In genomic region chr11:36246152-36246551, GRCm38 (mm10) we compare ENCODE assay signal across 20 mouse cellular contexts.
DNase-seq lines count a peak whose midpoint lies in the region; ATAC-seq and TF ChIP-seq lines count a peak whose summit lies in the region.
"Had no signal": no experiment of that assay in that cellular context is flagged by ENCODE, and none has a peak within 500 bp of the region (broad histone marks: within the 10 kb centered on the region; RNA-seq: fewer than 3 reads in every experiment).

No protein-coding gene starts in this region.

- H3K27ac ChIP-seq in intestine, postnatal 0 days (ENCODE audit: low read depth, low read length): no peak overlapping the region
- H3K27ac ChIP-seq in intestine, embryonic 16.5 days (ENCODE audit: low read length): no peak overlapping the region
- H3K27ac ChIP-seq in layer of hippocampus, adult 2 months: no peak overlapping the region
- H3K27ac ChIP-seq: intestine, embryonic 15.5 days; lung, embryonic 15.5 days; neural tube, embryonic 12.5 days had no signal

- DNase-seq in layer of hippocampus, adult 2 months (ENCODE audit: low spot score in 2 of 2): no peak
- DNase-seq in layer of hippocampus, postnatal 10 days (ENCODE audit: low spot score in 2 of 2): no peak
- peak; percentile 9 for DNase-seq in Muller cell, postnatal 12 days (ENCODE audit: inconsistent ontology term)
- peak; percentile 50 for DNase-seq in brain, adult 2 months (ENCODE audit: low read depth, low spot score)
- no peak for DNase-seq in gastrocnemius, postnatal 36 days
- DNase-seq: adrenal gland, postnatal 14 days; cerebellum, adult 11-12 months; cerebellum, postnatal 14 days; heart, postnatal 14 days; thymus, postnatal 25 days had no signal

- no peaks in the 10 kb centered on the region for H3K36me3 ChIP-seq in intestine, postnatal 0 days (ENCODE audit: control insufficient read depth, insufficient read depth)
- H3K36me3 ChIP-seq in intestine, embryonic 16.5 days (ENCODE audit: control insufficient read depth, insufficient read depth, low read length): no peaks in the 10 kb centered on the region
- H3K36me3 ChIP-seq: intestine, embryonic 15.5 days; lung, embryonic 15.5 days; neural tube, embryonic 12.5 days had no signal

- no peak overlapping the region for H3K4me2 ChIP-seq in intestine, postnatal 0 days (replicated peaks; ENCODE audit: low read depth)
- no peak overlapping the region for H3K4me2 ChIP-seq in intestine, embryonic 16.5 days (ENCODE audit: low read depth, low read length)
- H3K4me2 ChIP-seq: heart, embryonic 11.5 days; hindbrain, embryonic 14.5 days; intestine, embryonic 15.5 days; liver, embryonic 11.5 days; lung, embryonic 15.5 days; midbrain, embryonic 11.5 days; neural tube, embryonic 12.5 days had no signal

- no peaks in the 10 kb centered on the region for H3K9me3 ChIP-seq in intestine, postnatal 0 days (ENCODE audit: control insufficient read depth)
- no peaks in the 10 kb centered on the region for H3K9me3 ChIP-seq in intestine, embryonic 16.5 days (ENCODE audit: control insufficient read depth, low read length)
- H3K9me3 ChIP-seq: intestine, embryonic 15.5 days; lung, embryonic 15.5 days; neural tube, embryonic 12.5 days had no signal

- H3K9ac ChIP-seq in intestine, postnatal 0 days (ENCODE audit: low read depth, low read length): no peak overlapping the region
- H3K9ac ChIP-seq in intestine, embryonic 16.5 days (ENCODE audit: low read depth, low read length): no peak overlapping the region
- H3K9ac ChIP-seq: hindbrain, embryonic 14.5 days; intestine, embryonic 15.5 days; lung, embryonic 15.5 days; neural tube, embryonic 12.5 days had no signal

- intact Hi-C loops in gastrocnemius, postnatal 36 days (cut with DNase I): no loop called here

- TF ChIP-seq CTCF in intestine, postnatal 0 days (IDR thresholded peaks at IDR 0.05; ENCODE audit: low read depth): peak; percentile 35
- TF ChIP-seq CTCF in layer of hippocampus, adult 2 months (conservative IDR thresholded peaks at IDR 0.05): peak; percentile 70

- no peaks in the 10 kb centered on the region for H3K27me3 ChIP-seq in intestine, postnatal 0 days (replicated peaks; ENCODE audit: control insufficient read depth, insufficient read depth, low read length)
- no peaks in the 10 kb centered on the region for H3K27me3 ChIP-seq in intestine, embryonic 16.5 days (replicated peaks; ENCODE audit: control insufficient read depth, insufficient read depth, low read length)
- H3K27me3 ChIP-seq: intestine, embryonic 15.5 days; neural tube, embryonic 12.5 days had no signal

- H3K4me1 ChIP-seq in intestine, postnatal 0 days (replicated peaks; ENCODE audit: control insufficient read depth, insufficient read depth, low read length): no peaks in the 10 kb centered on the region
- H3K4me1 ChIP-seq in intestine, embryonic 16.5 days (ENCODE audit: control insufficient read depth, insufficient read depth, low read length): no peaks in the 10 kb centered on the region
- H3K4me1 ChIP-seq: neural tube, embryonic 12.5 days had no signal

- H3K4me3 ChIP-seq in intestine, postnatal 0 days (ENCODE audit: low read depth, low read length): no peak overlapping the region
- no peak overlapping the region for H3K4me3 ChIP-seq in intestine, embryonic 16.5 days (ENCODE audit: low read length)
- H3K4me3 ChIP-seq in layer of hippocampus, adult 2 months: no peak overlapping the region
- H3K4me3 ChIP-seq: intestine, embryonic 15.5 days; lung, embryonic 15.5 days; neural tube, embryonic 12.5 days had no signal

- no peak for ATAC-seq in intestine, postnatal 0 days
- ATAC-seq in intestine, embryonic 16.5 days: no peak
- ATAC-seq: forebrain, embryonic 14.5 days; intestine, embryonic 15.5 days had no signal

- 84% methylated on average over 3 of the region's 3 CpGs for WGBS in intestine, postnatal 0 days
- 66% methylated on average over 3 of the region's 3 CpGs for WGBS in intestine, embryonic 16.5 days

Comparison
In these comparisons a context has a peak if more than half of its experiments do, and no peak if none do; other contexts are left out.
1. DNase-seq: peak in Muller cell, postnatal 12 days (single experiment) and brain, adult 2 months (single experiment); none in layer of hippocampus, adult 2 months (0 of 2), layer of hippocampus, postnatal 10 days (0 of 2) and gastrocnemius, postnatal 36 days (0 of 2).